Mouse (Mus musculus): Measurements from ENCODE around the gene Ost4.

DNA sequence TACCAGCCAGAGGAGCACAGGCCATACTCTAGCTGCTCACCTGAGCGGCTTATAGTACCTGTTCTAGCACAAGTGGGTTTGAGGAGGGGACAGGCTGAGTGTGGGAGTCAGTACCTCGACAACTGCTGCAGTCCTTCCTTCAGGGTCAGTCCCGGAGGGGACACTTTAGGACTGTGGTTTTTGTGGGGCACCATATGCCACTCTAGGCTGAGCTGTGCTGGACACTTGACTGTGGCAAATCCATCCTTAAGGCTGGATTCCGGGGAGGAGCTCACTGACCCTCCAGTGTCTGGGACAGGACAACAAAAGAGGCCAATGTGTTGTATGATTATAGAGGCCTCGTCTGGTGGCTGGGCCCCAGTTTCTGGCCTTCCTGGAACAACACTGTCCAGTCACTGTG is 45.0 kb upstream of the Ost4 start:
- TF ChIP-seq CTCF (IDR thresholded peaks at IDR 0.05; ENCODE audit: low read depth) (no peak), EP300 (IDR thresholded peaks at IDR 0.05; ENCODE audit: low read depth) (no peak)

Measured in heart, postnatal 0 days (tissue).